Mouse (Mus musculus) MEL (cell line): ENCODE measurements at regions not wholly inside any gene's neighbourhood (a gene's known extent, or its start where the extent isn't known, plus 50 kb on each side); places are given as distances from the start of the nearest gene placed in this dataset.

Experiments
- DNase-seq: peaks from one replicate; pipeline ENCODE4 v3.0.0; 2011; ENCODE audit warnings: low read depth, low spot score
- H3K27ac ChIP-seq: 2 replicates; pipeline ENCODE4 v1.5.1; 2012; ENCODE audit warnings: low read depth, mild to moderate bottlenecking, control low read depth, low read length, moderate library complexity; ENCODE audit not compliant: control insufficient read depth
- H3K27me3 ChIP-seq, 2 experiments: fragments of 150-350 bp in 1 of 2; sonication (generic) in 1 of 2; 2 replicates each; pipeline ENCODE4 v1.6.1; 2012; ENCODE audit warnings: low read length in 2 of 2, mild to moderate bottlenecking in 2 of 2, improper control_type of control experiment in 1 of 2, moderate library complexity in 1 of 2; ENCODE audit not compliant: insufficient read depth in 2 of 2, control insufficient read depth in 1 of 2
- H3K36me3 ChIP-seq, 2 experiments: 2 replicates each; pipeline ENCODE4 v1.6.1; 2012 to 2014; ENCODE audit warnings: low read length in 2 of 2, improper control_type of control experiment in 1 of 2, inconsistent platforms in 1 of 2, mild to moderate bottlenecking in 1 of 2; ENCODE audit not compliant: insufficient read depth in 2 of 2, control insufficient read depth in 1 of 2
- H3K4me1 ChIP-seq, 2 experiments: fragments of 150-350 bp in 1 of 2; sonication (generic) in 1 of 2; 2 replicates each; pipeline ENCODE4 v1.6.1; 2012; ENCODE audit warnings: low read length in 2 of 2, improper control_type of control experiment in 1 of 2, mild to moderate bottlenecking in 1 of 2; ENCODE audit not compliant: insufficient read depth in 2 of 2, control insufficient read depth in 1 of 2
- H3K4me3 ChIP-seq, 2 experiments: fragments of 150-350 bp in 1 of 2; sonication (generic) in 1 of 2; 2 replicates each; pipeline ENCODE4 v1.5.1; 2012; ENCODE audit warnings: low read depth in 2 of 2, low read length in 2 of 2, mild to moderate bottlenecking in 2 of 2, moderate library complexity in 2 of 2, control low read depth in 1 of 2, improper control_type of control experiment in 1 of 2; ENCODE audit not compliant: control insufficient read depth in 1 of 2, insufficient read depth in 1 of 2
- H3K79me2 ChIP-seq: 2 replicates; pipeline ENCODE4 v1.6.1; 2012; ENCODE audit warnings: mild to moderate bottlenecking, low read length, moderate library complexity; ENCODE audit not compliant: control insufficient read depth, poor library complexity, insufficient read depth
- H3K9ac ChIP-seq: 2 replicates; pipeline ENCODE4 v1.6.1; 2012; ENCODE audit warnings: low read depth, mild to moderate bottlenecking, control low read depth, low read length, moderate library complexity; ENCODE audit not compliant: control insufficient read depth, poor library complexity, severe bottlenecking
- H3K9me3 ChIP-seq: fragments of 150-350 bp; sonication (generic); replicated peaks from 2 replicates; pipeline ENCODE4 v1.6.1; 2012; ENCODE audit warnings: mild to moderate bottlenecking, low read length, improper control_type of control experiment, moderate library complexity; ENCODE audit not compliant: insufficient read depth
- BHLHE40 ChIP-seq: IDR thresholded peaks from 2 replicates; pipeline ENCODE4 v1.6.1; 2012; ENCODE audit warnings: low read depth, mild to moderate bottlenecking, inconsistent platforms, low read length, improper control_type of control experiment, borderline replicate concordance
- CHD2 ChIP-seq: IDR thresholded peaks from 2 replicates; pipeline ENCODE4 v1.6.1; 2011; ENCODE audit warnings: low read length, improper control_type of control experiment
- CTCF ChIP-seq, 3 experiments: IDR thresholded peaks in 2 of 3; conservative IDR thresholded peaks in 1 of 3; 2 replicates each; pipeline ENCODE4 v1.5.1; 2011 to 2012; ENCODE audit warnings: low read length in 3 of 3, low read depth in 2 of 3, mild to moderate bottlenecking in 2 of 3, improper control_type of control experiment in 1 of 3, inconsistent platforms in 1 of 3, mixed read lengths in 1 of 3, moderate library complexity in 1 of 3; ENCODE audit not compliant: control insufficient read depth in 1 of 3, insufficient read depth in 1 of 3, poor library complexity in 1 of 3, severe bottlenecking in 1 of 3
- E2F4 ChIP-seq: IDR thresholded peaks from 2 replicates; pipeline ENCODE4 v1.6.1; 2011; ENCODE audit warnings: low read depth, low read length, improper control_type of control experiment, borderline replicate concordance
- ELF1 ChIP-seq: IDR thresholded peaks from 2 replicates; pipeline ENCODE4 v1.6.1; 2014; ENCODE audit warnings: low read depth, mild to moderate bottlenecking, inconsistent platforms, low read length, improper control_type of control experiment, moderate library complexity
- EP300 ChIP-seq, 2 experiments: IDR thresholded peaks; 2 replicates each; pipeline ENCODE4 v1.6.1; 2011; ENCODE audit warnings: improper control_type of control experiment in 2 of 2, low read length in 2 of 2, low read depth in 1 of 2, mild to moderate bottlenecking in 1 of 2
- ETS1 ChIP-seq: IDR thresholded peaks from 2 replicates; pipeline ENCODE4 v1.6.1; 2012; ENCODE audit warnings: low read depth, mild to moderate bottlenecking, inconsistent platforms, low read length, improper control_type of control experiment, moderate library complexity
- GATA1 ChIP-seq: IDR thresholded peaks from 2 replicates; pipeline ENCODE4 v1.6.1; 2011; ENCODE audit warnings: low read depth, low read length, improper control_type of control experiment
- JUND ChIP-seq: IDR thresholded peaks from 2 replicates; pipeline ENCODE4 v1.6.1; 2011; ENCODE audit warnings: low read depth, mild to moderate bottlenecking, improper control_type of control experiment, low read length
- MAFK ChIP-seq: IDR thresholded peaks from 2 replicates; pipeline ENCODE4 v1.6.1; 2011; ENCODE audit warnings: low read depth, mild to moderate bottlenecking, low read length, improper control_type of control experiment, borderline replicate concordance
- MAX ChIP-seq: IDR thresholded peaks from 2 replicates; pipeline ENCODE4 v1.6.1; 2011; ENCODE audit warnings: low read length, improper control_type of control experiment
- MAZ ChIP-seq: IDR thresholded peaks from 2 replicates; pipeline ENCODE4 v1.6.1; 2012; ENCODE audit warnings: low read depth, mild to moderate bottlenecking, inconsistent platforms, low read length, improper control_type of control experiment
- MEF2A ChIP-seq: IDR thresholded peaks from 2 replicates; pipeline ENCODE4 v1.6.1; 2014; ENCODE audit warnings: low read depth, mild to moderate bottlenecking, inconsistent platforms, low read length, improper control_type of control experiment; ENCODE audit not compliant: poor library complexity, insufficient replicate concordance, severe bottlenecking; ENCODE audit errors: extremely low read depth
- MXI1 ChIP-seq: IDR thresholded peaks from 2 replicates; pipeline ENCODE4 v1.6.1; 2011; ENCODE audit warnings: mild to moderate bottlenecking, low read depth, low read length, improper control_type of control experiment
- MYC ChIP-seq: IDR thresholded peaks from 2 replicates; pipeline ENCODE4 v1.6.1; 2011; ENCODE audit warnings: low read depth, mild to moderate bottlenecking, low read length, improper control_type of control experiment, moderate library complexity
- POLR2A ChIP-seq, 2 experiments: IDR thresholded peaks; 2 replicates each; pipeline ENCODE4 v1.6.1; 2011 to 2012; ENCODE audit warnings: low read length in 2 of 2, mild to moderate bottlenecking in 2 of 2, control low read depth in 1 of 2, improper control_type of control experiment in 1 of 2, low read depth in 1 of 2, moderate library complexity in 1 of 2; ENCODE audit not compliant: control insufficient read depth in 1 of 2, insufficient read depth in 1 of 2, poor library complexity in 1 of 2
- POLR2AphosphoS2 ChIP-seq: IDR thresholded peaks from 2 replicates; pipeline ENCODE4 v1.6.1; 2011; ENCODE audit warnings: low read length, improper control_type of control experiment
- RAD21 ChIP-seq: IDR thresholded peaks from 2 replicates; pipeline ENCODE4 v1.6.1; 2011; ENCODE audit warnings: mild to moderate bottlenecking, low read depth, low read length, improper control_type of control experiment
- RCOR1 ChIP-seq: IDR thresholded peaks from 2 replicates; pipeline ENCODE4 v1.6.1; 2012; ENCODE audit warnings: low read depth, mild to moderate bottlenecking, inconsistent platforms, low read length, improper control_type of control experiment
- SIN3A ChIP-seq: IDR thresholded peaks from 2 replicates; pipeline ENCODE4 v1.6.1; 2012; ENCODE audit warnings: low read length, improper control_type of control experiment, inconsistent platforms
- SMC3 ChIP-seq: IDR thresholded peaks from 2 replicates; pipeline ENCODE4 v1.6.1; 2011; ENCODE audit warnings: low read depth, low read length, improper control_type of control experiment
- TAL1 ChIP-seq: IDR thresholded peaks from 2 replicates; pipeline ENCODE4 v1.6.1; 2012; ENCODE audit warnings: mild to moderate bottlenecking, inconsistent platforms, low read length, moderate library complexity, mixed read lengths
- USF1 ChIP-seq: IDR thresholded peaks from 2 replicates; pipeline ENCODE4 v1.6.1; 2014; ENCODE audit warnings: low read depth, mild to moderate bottlenecking, inconsistent platforms, low read length, improper control_type of control experiment, moderate library complexity
- USF2 ChIP-seq, 2 experiments: IDR thresholded peaks; 2 replicates each; pipeline ENCODE4 v1.6.1; 2011 to 2012; ENCODE audit warnings: improper control_type of control experiment in 2 of 2, low read length in 2 of 2, borderline replicate concordance in 1 of 2, inconsistent platforms in 1 of 2, low read depth in 1 of 2, mild to moderate bottlenecking in 1 of 2; ENCODE audit not compliant: insufficient read depth in 1 of 2
- ZKSCAN1 ChIP-seq: IDR thresholded peaks from 2 replicates; pipeline ENCODE4 v1.6.1; 2012; ENCODE audit warnings: low read depth, mild to moderate bottlenecking, inconsistent platforms, low read length, improper control_type of control experiment, moderate library complexity
- ZMIZ1 ChIP-seq: IDR thresholded peaks from 2 replicates; pipeline ENCODE4 v1.6.1; 2012; ENCODE audit warnings: low read depth, mild to moderate bottlenecking, inconsistent platforms, low read length, improper control_type of control experiment, moderate library complexity
- ZNF384 ChIP-seq: IDR thresholded peaks from 2 replicates; pipeline ENCODE4 v1.6.1; 2012; ENCODE audit warnings: low read depth, mild to moderate bottlenecking, inconsistent platforms, low read length, improper control_type of control experiment

- no peaks in the 10 kb centered on the region for H3K4me1 ChIP-seq
- no peak overlapping the region for H3K9ac ChIP-seq
- H3K9me3 ChIP-seq = no peaks in the 10 kb centered on the region
- H3K27ac ChIP-seq = no peak overlapping the region
- TF ChIP-seq BHLHE40 (no peak), EP300 (IDR thresholded peaks at IDR 0.05; ENCODE audit: low read depth in 1 of 2, low read length in 2 of 2) (no peak), ZKSCAN1 (no peak), RAD21 (no peak), MYC (no peak), RCOR1 (no peak), SMC3 (no peak), ZMIZ1 (no peak), ETS1 (no peak), USF2 (IDR thresholded peaks at IDR 0.05; ENCODE audit: borderline replicate concordance in 1 of 2, insufficient read depth in 1 of 2, low read depth in 1 of 2, low read length in 2 of 2) (no peak), JUND (no peak), POLR2AphosphoS2 (no peak)
- DNase-seq = no peak
- no peaks in the 10 kb centered on the region for H3K79me2 ChIP-seq
- H3K27me3 ChIP-seq = no peaks in the 10 kb centered on the region
- no peak overlapping the region for H3K4me3 ChIP-seq
- no peaks in the 10 kb centered on the region for H3K36me3 ChIP-seq
Measured at GRCm38 (mm10) chr4:96973804-96974203, 188.8 kb upstream of the Gm12695 start.

- no peaks in the 10 kb centered on the region for H3K9me3 ChIP-seq
- no peak overlapping the region for H3K9ac ChIP-seq
- TF ChIP-seq CTCF (IDR thresholded peaks at IDR 0.05 in 2 of 3, conservative IDR thresholded peaks at IDR 0.05 in 1 of 3; ENCODE audit: control insufficient read depth in 1 of 3, insufficient read depth in 1 of 3, low read depth in 2 of 3, low read length in 3 of 3, poor library complexity in 1 of 3, severe bottlenecking in 1 of 3) (no peak), SIN3A (no peak), MAX (no peak)
Measured at GRCm38 (mm10) chr4:96969199-96969598, 184.2 kb upstream of the Gm12695 start.

GRCm38 (mm10) chr4:96968545-96969164 lies 183.7 kb upstream of the Gm12695 start:
- H3K27me3 ChIP-seq = no peaks in the 10 kb centered on the region

More at GRCm38 (mm10) chr4:96969199-96969598, 184.2 kb upstream of the Gm12695 start:
- H3K79me2 ChIP-seq = no peaks in the 10 kb centered on the region
- no peaks in the 10 kb centered on the region for H3K4me1 ChIP-seq
- H3K27ac ChIP-seq = no peak overlapping the region
- H3K4me3 ChIP-seq = no peak overlapping the region
- no peaks in the 10 kb centered on the region for H3K27me3 ChIP-seq
- no peak for DNase-seq
- H3K36me3 ChIP-seq = no peaks in the 10 kb centered on the region

More at GRCm38 (mm10) chr4:96968545-96969164, 183.7 kb upstream of the Gm12695 start:
- Histone ChIP-seq H3K4me1 (no peaks in the 10 kb centered on the region), H3K36me3 (no peaks in the 10 kb centered on the region), H3K27ac (no peak overlapping the region), H3K9ac (no peak overlapping the region), H3K79me2 (no peaks in the 10 kb centered on the region), H3K4me3 (no peak overlapping the region), H3K9me3 (no peaks in the 10 kb centered on the region)
- no peak for DNase-seq
- TF ChIP-seq RAD21 (no peak), EP300 (IDR thresholded peaks at IDR 0.05; ENCODE audit: low read depth in 1 of 2, low read length in 2 of 2) (no peak), MAZ (no peak), CHD2 (no peak), MXI1 (no peak), POLR2A (IDR thresholded peaks at IDR 0.05; ENCODE audit: control insufficient read depth in 1 of 2, insufficient read depth in 1 of 2, low read depth in 1 of 2, low read length in 2 of 2, poor library complexity in 1 of 2) (no peak), ZKSCAN1 (no peak), SMC3 (no peak), USF1 (no peak), ZNF384 (no peak), MEF2A (no peak), TAL1 (no peak), SIN3A (no peak), E2F4 (no peak), MAFK (no peak), ELF1 (no peak), GATA1 (no peak)
